Mouse (Mus musculus): ENCODE data around the gene Ap2a2.
"Not testable (repeated sequence)": the region's sequence is repeated elsewhere in the genome, so short reads cannot be mapped to it uniquely, and the experiment has no call there.

Gene Ap2a2

DNA sequence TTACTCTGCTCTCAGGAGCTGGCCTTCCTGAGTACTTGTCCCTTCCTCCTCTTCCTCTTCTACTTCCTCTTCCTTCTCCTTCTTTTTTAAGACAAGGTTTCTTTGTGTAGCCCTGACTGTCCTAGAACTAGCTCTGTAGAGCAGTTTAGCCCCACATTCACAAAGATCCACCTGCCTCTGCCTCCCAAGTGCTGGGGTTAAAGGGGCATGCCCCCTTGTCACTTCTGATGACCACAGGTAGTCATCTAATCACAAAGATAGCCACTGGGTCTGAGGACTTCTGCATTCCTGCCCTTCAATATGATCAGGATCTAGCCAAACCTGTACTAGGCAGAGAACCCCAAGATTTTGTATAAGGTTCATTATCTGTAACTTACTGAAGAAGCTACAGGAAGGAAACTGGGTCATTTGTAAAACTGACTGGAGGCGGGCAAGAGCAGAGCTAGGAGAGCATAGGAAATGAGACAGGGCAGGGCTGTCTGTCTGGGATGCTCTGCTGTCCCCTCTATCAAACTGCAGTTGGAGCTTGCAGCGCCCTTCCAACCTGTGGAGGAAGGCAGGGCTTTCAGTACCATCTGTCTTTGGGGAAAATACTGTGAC lies 2.1 kb upstream of the Ap2a2 start:
- DNase-seq (ENCODE audit: low spot score) = no peak

DNA sequence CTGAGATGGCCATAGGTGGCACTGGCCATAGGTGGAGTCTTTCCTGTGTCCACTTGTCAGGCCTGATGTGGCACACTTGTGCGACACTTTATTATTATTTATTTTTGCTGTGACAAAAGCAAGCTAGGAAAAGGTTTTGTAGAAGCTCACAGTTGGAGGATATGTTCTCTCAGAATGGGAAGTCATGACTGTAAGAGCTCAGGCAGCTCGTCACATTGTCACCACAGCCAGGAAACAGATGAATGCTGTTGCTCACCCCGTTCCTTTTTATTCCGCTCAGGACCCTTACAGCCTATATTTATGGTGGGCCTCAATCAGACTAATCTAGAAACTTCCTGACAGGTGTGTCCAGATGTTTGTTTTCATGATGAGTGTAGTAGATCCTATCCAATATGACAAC lies 1.5 kb upstream of the Ap2a2 start:
- DNase-seq (ENCODE audit: low spot score) = no peak

DNA sequence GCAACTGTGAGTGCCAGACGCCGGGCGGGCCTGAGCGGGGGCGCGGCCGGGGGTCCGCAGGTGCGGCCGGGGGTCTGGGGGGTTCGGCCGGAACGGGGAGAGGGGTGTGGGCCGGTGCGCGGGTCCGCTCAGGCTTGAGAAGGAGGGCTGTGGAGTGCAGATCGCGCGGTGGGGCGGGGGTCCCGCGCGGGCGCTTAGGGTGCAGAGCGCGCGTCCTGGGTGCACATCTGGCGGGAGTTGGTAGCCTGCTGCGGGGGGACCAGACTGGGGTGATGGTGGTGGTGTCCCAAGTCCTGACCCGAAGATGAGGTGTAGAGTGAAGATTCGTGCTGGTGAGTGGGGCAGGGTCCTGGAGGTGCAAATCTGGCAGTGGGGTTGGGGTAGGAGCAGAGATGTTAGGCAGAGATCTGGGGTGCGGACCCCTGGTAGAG lies 463 bp downstream of the Ap2a2 start:
- no peak for DNase-seq (ENCODE audit: low spot score)

DNA sequence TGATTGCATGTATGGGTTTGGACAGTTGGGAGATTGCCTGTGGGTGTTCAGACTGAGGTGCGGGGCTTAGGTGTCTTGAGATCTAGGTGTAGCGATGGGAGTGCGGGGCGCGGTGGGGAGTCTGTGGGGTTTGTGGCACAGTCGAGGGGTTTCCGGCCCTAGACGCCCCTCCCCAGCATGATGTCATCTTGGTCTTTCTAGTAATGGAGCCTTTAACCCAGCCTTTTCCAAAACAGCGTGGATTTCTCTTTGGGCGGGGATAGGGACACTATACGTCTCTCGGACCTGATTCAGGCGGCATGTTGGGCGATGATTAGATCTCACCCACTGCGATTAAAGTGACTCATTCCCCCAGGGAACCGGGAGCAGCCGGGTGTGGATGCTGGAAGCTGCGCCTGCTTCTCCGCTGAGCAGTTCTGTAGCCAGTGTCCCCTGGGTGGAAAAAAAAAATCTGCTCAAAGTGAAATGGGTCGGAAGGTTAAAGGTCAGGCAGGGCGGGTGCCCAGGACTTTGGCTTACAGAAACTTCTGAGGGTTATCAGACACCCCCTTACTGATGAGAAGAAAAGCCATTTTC lies 967 bp downstream of the Ap2a2 start:
- peak; percentile 77 for DNase-seq (ENCODE audit: low spot score)

DNA sequence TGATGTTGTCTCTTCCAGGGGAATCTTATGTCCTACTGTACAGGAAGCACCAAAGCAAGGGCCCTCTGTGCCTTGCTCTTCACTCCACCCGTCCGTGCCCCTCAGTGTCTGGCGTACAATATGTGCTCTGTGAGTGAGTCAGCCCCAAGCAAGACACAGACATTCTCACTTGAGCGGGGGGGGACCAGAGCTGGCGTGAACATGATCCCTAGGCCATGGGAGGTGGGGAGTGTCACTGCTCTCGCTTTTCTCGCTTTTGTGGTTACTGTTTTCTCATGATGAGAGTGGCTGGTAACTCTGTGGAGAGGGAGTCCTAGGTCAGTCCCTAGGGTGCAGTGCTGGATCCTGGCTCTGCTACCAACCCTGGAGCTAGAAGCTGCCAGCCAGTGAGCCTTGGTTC lies 2.6 kb downstream of the Ap2a2 start:
- no peak for DNase-seq (ENCODE audit: low spot score)

DNA sequence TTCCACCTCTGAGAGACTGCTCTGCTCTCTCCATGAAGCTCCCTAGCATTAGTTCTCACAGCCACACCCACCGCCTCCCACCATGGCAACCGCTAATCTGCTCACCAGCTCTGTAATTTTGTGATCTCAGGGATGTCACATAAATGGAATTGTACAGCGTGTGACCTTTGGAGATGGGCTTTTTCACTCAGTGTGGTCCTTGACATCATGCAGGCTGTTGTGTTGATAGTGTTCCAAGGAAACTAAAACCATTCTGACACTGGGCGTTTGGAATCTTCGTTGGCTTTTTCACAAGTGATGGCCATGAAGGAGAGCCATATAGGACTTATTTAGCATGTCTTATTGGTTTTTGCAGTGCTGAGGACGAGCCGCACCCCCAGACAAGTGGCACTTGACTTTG lies 4.6 kb downstream of the Ap2a2 start:
- DNase-seq (ENCODE audit: low spot score) = no peak

DNA sequence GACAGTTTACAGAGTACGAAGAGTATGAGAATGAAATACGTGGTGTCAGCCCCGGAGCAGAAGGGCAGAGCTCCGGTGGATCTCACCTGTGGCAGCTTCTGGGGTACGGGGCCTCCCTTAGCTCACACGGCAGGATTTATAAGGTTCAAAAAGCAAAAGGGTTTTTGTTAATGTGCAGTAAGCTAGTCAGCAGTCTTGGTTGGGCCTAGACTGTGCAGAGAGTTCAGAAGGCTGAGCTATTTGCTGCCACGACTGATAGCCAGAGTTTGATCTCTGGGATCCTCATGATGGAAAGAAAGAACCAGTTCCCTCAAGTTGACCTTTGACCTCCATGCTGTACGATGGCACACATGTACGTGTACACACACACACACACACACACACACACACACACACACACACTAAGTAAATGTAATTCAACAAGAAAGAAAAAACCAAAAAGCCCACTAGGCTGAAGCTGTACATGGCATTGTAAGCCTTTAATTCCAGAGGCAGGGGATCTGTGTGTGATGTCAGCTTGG lies 7.4 kb downstream of the Ap2a2 start:
- no peak for DNase-seq (ENCODE audit: low spot score)

DNA sequence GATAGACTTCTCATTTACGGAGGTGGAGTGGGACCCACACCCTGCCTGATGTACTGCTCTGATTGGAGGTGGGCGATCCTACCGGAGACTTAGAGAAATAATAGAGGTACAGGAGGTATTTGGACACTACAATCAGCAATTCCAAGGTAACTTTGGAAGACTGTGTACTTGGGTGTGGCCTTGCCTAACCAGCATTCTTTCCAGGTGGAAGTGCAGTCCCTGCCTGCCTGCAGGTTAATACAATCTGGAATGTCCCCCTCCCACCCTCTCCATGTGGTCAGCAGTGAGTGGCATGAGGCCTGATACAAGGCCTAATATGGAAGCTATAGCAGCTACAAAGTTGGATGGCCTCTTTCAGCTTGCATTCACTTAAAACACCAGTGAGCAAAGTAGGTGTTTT lies 7.9 kb downstream of the Ap2a2 start:
- no peak for DNase-seq (ENCODE audit: low spot score)

DNA sequence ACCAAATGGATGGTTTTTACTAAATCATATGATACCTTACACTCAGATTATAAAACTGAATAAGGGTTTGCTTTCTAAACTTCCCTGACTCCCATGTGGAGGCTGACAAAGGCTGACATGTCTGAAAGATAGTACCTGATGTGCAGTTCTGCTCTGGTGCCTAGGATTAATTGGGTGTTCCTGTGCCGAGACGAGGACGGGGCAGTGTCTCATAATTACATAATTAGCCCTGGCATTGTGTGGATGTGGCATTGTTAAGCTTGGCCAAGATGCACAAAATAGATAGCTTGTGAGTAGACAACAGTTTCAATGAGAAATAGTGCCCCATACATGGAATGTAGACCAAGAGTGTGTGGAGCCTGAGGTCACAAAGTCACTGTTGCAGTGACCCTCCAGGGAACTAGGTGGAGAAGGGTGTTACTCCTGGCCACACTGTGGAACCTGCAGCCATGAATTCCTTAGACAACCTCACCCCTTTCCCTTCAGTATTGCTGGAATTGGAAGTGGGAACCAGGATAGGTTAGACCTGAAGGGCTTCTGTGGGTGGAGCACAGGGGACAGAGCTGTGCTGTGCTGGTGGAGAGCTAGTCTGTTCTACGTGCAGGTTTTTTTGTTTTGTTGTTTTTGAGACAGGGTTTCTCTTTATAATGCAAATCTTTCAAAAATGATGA lies 8.8 kb downstream of the Ap2a2 start:
- no peak for DNase-seq (ENCODE audit: low spot score)

DNA sequence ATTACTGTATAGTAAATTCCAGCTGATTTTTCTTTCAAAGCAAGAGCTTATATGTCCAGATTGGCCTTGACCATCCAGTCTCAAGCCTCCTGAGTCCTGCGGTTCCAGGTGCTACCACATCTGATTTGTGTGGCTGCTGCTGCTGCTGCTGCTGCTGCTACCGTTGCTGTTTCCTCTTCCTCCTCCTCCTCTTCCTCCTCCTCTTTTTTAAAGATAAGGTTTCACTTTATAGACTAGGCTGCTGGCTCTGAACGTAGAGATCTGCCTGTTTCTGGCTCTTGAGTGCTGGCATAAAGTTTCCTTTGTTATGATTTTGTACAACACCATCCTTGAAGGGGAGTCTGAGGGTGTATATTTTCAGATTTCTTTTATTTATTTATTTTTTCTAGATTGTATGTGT lies 12.1 kb downstream of the Ap2a2 start:
- DNase-seq (ENCODE audit: low spot score) = no peak

DNA sequence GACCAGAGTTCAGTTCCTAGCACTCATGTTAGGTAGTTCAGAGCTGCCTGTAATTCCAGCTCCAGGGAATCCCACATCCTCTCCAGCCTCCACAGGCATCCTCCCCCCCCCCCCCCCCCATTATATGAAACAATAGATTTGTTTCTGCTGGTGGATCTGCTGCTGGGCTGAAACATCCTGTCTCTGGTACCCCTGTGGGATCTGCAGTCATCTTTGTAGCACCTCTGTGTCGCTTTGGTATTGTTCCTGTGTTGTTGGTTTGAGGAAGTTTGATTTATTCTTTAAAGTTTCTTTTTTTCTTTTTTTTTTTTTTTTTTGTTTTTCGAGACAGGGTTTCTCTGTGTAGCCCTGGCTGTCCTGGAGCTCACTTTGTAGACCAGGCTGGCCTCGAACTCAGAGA lies 13.5 kb downstream of the Ap2a2 start:
- DNase-seq (ENCODE audit: low spot score) = no peak

DNA sequence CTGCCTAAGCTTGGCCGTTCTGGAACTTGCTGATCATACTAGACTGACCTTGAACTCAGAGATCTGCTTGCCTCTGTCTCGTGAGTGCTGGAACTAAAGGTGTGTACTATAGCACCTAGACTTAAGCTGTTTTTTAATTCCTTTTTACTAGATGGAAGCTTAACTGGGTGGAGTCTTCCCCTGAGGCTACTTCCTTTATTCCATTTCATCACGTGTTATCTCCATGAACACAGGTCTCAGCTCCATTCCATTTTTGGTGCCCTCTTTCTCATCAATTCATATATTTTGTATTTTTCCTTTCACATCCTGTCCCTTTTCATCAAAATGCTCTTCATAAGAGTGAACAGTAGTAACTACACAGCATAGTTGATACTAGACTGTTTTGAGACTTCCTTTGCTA lies 15.8 kb downstream of the Ap2a2 start:
- DNase-seq (ENCODE audit: low spot score) = no peak

DNA sequence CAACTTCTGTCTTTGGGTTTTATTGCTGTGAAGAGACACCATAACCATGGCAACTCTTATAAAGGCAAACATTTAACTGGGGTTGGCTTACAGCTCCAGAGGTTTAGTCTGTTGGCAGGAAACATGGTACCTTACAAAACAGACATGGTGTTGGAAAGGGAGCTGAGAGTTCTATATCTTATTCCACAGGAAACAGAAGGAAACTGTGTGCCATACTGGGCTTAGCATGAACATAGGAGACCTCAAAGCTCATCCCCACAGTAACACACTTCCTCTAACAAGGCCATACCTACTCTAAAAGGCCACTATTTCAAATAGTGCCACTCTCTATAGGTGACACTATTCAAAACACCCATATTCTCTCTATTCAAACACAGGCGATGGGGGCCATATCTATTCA lies 16.5 kb downstream of the Ap2a2 start:
- DNase-seq (ENCODE audit: low spot score) = no peak

DNA sequence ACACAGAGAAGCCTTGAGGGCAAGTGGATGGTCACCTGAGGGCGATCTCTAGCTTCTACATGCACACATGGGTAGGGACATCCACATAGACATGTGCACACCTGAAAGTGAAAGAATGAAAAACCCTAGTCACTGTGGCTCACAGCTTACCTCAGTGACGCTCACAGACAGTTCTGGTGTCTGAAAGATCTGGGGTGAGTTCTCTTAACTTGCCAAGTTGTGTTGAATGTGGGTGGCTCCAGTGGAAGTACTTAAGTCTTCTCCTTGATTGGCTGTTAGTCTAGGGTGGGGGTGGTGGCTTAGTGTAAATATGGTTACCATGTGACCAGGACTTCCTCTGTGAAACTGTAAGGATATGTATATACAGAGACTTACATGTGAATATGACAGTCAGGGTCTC lies 17.0 kb downstream of the Ap2a2 start:
- DNase-seq (ENCODE audit: low spot score) = no peak

DNA sequence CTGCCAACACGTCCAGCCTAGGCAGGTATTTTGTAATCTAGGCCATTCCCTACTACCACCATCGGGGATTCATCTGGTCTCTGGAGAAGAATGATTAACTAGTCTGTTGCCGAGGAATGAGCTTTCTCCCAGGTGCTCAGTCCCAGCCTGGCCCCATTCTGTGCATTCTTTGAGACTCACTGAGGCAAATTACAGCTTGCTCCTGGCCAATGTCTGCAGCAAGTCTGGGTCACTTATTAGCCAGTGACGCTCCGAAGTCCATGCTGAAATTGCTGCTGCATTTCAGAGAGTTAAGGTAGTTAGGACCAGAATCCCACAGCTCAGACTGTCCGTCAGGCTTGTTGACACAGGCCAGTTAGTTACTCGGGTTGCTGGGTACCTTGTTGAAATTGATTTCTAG lies 19.4 kb downstream of the Ap2a2 start:
- DNase-seq (ENCODE audit: low spot score) = no peak

DNA sequence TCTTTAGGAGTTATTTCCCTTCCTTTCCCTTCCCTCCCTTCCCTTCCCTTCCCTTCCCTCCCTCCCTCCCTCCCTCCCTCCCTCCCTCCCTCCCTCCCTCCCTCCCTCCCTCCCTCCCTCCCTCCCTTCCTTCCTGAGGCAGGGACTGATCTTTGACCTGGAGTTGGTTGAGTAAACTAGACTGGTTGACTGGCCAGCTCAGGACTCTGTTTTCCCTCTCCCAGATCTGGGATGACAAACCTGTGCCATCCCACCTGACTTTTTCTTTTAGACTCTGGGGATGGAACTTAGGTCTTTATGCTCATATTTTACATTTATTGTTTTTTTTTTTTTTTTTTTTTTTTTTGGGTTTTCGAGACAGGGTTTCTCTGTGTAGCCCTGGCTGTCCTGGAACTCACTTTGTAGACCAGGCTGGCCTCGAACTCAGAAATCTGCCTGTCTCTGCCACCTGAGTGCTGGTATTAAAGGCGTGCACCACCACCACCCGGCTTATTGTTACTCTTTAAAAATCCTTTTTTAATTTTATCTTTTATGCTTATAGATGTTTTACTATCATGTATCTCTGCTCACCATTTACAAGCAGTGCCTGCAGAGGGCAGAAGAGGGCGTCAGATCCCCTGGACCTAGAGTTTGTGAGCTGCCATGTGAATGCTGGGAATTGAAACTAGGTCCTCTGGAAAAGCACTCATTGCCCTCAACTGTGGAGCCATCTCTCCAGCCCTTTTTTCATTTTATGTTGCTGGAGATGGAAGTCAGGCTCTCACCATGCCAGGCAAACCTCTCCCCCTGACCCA lies 22.3 kb downstream of the Ap2a2 start:
- no peak for DNase-seq (ENCODE audit: low spot score)

DNA sequence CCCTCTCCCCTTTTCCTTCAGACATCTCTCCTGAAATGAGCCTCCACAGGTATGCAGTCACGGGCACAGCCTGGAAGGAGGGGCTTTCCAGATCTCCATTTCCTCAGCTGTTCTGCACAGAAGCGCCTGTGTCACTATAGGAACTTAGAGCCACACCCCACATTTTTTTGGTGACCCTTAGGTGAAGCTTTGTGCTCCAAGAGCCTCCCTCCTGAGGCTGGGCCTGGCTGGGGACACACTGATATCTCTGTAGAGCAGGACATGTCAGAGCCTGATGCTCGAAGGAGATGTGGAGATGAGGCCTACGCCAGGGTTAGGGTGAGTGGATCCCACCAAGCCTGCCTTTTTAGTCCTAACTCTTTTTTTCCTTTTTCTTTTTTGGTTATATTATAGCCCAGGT lies 23.3 kb downstream of the Ap2a2 start:
- DNase-seq (ENCODE audit: low spot score) = no peak

DNA sequence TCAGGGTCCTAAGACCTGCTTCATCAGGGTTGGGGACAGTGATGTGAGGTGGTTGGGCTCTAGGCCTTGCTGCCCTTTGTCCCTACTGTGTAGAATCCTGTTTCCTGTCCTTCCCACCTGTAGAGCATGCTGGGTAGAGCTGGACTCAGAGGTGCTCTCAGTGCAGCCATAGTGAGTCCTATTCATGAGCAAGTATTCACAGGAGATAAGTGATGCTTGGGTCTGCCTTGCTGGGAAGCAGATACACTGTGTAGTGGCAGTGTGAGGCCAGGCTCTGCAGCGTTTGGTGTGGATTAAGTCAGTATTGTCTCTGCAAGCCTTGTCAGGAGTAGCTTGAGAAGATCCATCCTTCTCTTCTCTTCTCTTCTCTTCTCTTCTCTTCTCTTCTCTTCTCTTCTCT lies 23.9 kb downstream of the Ap2a2 start:
- no peak for DNase-seq (ENCODE audit: low spot score)

DNA sequence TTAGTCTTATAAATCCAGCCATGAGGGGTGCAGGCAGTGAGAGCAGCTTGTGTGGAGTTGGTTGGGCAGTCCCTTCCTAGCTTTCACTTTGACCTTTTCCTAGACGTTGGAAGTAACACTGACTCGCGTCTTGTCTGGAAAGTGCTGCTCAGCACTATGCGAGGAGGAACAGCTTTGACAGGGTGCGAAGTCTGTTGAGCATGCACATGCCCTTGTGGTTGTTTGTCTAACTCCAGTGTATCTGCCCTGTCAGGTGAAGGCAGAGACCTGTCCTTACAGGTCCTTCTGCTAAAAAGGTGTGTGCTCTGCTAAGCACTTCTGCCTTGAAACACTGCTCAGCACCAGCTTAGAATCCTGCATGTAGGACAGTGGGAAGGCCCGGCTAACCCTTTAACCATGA lies 26.9 kb downstream of the Ap2a2 start:
- no peak for DNase-seq (ENCODE audit: low spot score)

DNA sequence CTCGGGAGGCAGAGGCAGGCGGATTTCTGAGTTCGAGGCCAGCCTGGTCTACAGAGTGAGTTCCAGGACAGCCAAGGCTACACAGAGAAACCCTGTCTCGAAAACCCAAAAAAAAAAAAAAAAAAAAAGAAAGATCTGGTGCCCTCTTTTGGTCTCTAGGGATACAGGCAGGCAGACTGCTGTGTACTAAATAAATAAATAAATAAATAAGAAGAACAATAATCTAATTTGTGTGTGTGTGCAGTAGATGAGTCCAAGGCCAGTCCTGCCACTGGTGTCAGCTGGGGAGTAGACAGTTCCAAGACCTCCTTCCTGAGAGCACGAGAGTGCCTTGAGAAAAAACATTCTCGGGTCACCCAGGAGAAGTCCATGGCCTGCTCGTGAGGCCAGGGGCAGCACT lies 28.3 kb downstream of the Ap2a2 start:
- not testable (repeated sequence) for DNase-seq (ENCODE audit: low spot score)

DNA sequence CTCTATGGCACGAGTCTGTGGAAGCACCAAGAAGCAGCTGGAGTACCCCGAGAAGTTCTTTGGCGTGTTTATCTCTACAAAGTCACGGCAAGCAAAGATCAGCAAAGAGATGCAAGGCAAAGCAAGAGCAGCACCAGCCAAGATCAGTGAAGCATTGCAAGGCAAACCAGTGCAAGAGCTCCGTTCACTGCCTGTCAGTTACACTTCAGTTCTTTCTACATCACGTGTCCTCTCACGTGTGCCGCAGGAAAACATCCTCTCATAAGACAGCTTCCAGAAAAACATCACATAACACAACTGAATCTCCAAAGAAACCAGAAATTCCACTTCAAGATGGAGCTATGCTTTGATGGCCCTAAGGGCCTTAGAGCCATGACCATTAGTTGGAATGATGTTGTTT lies 29.0 kb downstream of the Ap2a2 start:
- no peak for DNase-seq (ENCODE audit: low spot score)

DNA sequence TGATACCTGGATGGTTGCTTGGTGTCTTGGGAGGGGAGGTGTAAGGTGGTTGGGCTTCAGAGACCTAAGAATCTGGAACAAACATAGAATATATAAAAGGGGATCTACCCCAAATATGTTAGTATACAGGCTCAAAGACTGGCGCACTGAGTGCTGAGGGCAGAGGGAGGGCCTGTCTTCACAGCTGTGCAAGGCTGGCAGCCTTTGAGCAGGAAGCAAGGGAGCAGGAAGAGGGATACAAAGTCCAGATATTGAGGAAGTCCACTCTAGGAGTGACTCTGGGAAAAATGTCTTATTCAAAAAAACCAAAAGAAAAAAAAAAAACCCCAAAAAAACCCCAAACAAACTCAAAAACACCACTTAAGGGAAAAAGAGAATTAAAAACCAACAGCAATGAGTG lies 30.1 kb downstream of the Ap2a2 start:
- no peak for DNase-seq (ENCODE audit: low spot score)

DNA sequence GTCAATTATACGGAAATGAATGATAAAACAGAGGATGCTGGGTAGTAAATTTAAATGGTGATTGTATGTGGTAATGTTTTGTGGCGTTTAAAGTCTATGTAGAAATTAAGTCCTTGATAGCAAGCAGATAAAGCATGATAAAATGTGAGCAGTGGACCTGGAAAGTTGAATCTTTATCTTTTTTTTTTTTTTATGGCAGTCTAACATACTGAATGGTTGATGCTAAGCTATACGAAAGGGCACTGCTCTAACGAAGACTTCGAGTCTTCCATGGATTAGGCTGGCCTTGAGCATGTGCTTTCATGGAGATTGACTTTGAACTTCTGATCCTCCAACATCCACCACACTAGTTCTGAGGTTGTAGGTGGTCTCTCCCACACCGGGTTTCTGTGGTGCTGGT lies 31.1 kb downstream of the Ap2a2 start:
- no peak for DNase-seq (ENCODE audit: low spot score)

All from embryo, embryonic 10.5 days (tissue).